Mouse (Mus musculus): ENCODE measurements at regions not wholly inside any gene's neighbourhood (a gene's known extent, or its start where the extent isn't known, plus 50 kb on each side); places are given as distances from the start of the nearest gene placed in this dataset.

DNA sequence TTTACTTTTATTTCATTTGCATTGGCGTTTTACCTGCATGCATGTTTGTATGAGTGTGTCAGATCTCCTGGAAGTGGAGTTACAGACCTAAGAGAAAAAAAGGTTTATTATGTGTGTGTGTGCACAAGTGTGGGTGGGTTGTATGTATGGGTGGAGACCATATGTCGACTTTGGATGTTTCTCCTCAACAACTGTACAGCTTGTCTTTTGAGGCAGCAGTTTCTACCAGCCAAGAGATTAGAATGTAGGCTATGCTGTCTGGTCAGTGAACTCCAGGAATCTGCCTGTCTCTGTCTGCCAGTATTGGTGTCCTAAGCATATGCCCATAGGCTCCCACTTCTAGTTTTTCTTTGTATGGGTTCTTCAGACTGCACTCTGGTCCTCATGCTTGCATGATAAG, 192.3 kb upstream of the Slc30a5 start:
- DNase-seq (ENCODE audit: inconsistent ontology term), result peak; percentile 63

DNA sequence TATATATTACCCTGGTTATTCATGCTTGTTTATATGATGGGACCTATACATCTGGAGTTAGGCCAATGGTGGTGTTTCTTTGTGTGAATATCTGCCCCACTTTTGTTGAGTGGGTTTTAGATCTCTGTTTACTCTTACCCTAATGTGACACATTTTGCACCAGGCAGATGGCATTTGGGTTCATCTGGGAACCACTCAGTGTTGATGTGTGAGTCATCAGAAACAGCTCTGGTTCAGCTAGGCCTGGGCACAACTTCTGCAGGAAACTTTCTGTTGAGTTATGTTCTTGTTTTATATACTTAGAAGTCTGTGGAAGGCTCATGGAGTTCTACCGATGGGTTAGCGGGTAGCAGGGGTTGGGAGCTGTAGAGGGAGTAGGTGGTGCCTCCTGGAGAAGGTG, 191.7 kb upstream of the Slc30a5 start:
- DNase-seq (ENCODE audit: inconsistent ontology term), result peak; percentile 59

DNA sequence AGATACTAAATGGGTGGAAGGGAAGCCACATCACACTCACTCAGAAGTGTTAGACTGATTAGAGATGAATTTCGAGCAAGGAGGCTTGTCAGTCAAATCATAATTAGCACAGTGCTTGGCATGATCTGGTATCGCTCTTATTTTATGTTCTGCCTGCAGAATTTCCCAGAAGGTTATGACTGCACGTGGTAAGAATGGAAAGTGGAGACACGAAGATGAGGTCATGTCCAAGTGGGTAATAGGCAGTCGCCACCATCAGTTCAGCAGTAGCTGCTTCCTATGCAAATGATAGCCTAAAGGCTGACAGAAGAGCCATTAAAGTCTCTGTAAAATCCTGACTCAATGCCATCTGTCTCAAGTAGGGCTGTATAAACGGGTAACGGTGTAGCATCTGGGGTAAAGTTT, 186.0 kb upstream of the Slc30a5 start:
- no peak for DNase-seq (ENCODE audit: inconsistent ontology term)

DNA sequence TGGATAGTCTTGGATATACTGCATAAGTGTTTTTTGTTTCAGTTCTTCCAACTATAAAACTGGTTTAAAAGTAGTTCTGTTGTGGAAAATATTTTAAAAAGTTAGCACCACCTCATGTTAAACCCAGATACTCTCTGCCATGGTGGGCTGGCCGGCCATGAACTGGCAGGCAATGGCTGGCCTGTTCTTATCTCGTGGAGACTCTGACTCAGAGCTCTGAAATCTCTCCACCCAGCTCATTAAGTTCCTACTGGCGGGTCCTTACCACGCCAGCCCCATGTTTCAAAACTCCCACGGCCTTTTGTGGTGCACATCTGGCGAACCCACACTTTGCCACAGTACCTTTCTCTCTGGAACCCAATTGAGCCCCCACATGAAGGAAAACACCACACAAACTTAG, 183.8 kb upstream of the Slc30a5 start:
- no peak for DNase-seq (ENCODE audit: inconsistent ontology term)

DNA sequence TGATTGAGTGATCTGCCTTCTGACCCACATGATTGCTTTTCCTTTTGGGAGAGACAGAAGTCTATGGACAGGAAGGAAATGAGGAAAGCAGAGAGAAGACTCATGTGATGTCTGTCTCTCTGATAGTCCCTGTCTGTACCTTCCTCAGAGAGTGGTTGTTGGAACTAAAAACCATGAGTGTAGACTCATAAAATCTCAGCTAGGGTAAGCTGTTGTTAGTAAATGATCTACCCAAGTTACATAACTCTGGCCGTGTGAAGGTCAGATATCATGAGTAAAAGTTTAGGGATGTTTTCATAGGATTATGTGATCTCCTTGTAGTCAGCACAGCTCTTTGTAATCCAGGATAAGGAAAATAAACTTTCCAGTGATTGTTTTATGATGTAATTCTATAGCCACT, 183.0 kb upstream of the Slc30a5 start:
- DNase-seq (ENCODE audit: inconsistent ontology term), result no peak

DNA sequence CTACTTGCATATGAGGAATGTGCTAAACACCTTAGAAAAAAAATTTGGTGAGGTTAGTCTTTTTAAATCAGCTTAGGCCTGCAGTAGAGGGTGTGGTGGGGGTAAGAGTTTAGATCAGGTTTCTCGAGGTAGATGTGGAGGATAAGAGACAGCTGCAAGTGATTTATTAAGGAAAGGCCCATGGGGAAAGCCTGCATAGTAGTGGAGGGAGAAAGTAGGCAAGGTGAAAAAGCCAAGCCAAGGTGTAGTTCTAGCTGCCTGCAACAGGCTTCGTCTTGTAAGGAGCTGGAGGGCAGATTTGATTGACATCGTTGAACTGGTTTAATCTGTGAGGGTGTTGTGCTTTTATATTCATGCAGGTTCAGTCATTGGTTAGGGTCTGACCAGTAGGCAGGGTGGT, 182.2 kb upstream of the Slc30a5 start:
- DNase-seq (ENCODE audit: inconsistent ontology term), result no peak

DNA sequence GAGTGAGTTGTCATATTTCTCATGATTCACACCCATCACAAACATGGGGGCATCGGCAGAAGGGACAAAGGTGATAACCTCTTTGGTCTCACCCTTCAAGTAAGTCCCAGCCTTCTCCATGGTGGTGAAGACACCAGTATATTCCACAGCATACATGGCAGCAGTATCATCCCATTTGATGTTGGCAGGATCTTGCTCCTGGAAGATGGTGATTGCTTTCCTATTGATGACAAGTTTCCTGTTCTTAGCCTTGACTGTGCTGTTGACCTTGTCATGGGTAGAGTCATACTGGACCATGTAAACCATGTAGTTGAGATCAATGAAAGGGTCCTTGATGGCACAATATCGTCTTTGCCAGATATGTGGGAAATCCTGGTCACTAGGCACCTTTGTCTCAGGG, 180.4 kb upstream of the Slc30a5 start:
- DNase-seq (ENCODE audit: inconsistent ontology term), result no peak

DNA sequence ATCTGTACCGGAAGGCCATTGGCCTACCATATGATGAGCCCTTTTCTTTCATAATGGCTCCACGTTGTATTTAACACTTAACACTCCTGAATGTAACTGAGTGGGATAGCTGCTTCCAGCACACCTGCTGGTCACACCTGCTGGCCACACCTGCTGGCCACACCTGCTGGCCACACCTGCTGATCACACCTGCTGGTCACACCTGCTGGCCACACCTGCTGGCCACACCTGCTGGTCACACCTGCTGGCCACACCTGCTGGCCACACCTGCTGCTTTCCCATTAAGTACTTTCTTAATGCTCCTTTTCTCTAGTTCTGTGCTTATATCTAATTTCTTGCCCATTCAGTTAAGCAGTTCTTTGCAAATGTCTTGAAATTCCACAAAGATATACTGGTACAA, 157.4 kb upstream of the Slc30a5 start:
- no peak for DNase-seq (ENCODE audit: inconsistent ontology term)

DNA sequence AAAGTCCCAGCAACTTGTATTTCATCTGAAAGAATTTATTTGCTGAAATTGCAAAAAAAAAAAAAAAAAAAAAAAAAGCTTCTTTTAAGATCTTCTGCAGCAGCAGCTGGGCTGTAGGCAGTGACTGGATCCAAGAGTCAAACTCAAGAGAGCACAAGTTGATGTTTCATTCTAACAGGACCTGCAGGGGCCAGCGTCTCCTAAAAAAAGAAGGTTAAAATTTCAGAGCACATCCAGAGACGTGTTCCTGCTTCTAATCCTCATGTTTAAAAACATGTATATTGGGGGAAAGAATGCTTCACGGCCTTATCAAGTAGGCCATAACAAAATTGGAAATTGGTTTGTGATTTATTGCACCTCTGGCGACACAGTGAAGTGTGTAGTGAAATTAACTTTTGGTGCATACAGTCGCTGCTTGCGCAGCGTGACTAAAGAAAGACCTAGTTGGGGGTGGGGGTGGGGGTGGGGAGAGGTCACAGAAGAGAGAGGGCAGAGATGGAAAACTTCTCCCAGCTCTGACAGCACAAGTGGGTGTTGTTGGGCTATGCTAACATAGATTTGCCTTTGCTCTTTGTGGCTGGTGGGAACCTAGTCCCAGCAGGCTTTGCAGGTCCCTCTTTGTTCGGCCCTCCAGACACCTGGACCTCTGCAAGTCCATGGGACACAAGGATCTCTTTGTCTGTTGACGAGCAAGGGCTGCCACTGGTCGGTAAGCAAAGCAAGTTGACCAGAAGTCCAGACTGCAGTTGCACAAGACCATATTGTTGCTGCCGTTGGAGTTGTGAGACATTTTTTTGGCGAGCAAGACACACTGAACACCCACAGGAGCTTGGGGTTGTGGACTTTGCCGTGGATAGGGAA, 155.7 kb upstream of the Slc30a5 start:
- DNase-seq (ENCODE audit: inconsistent ontology term), result peak; percentile 77

DNA sequence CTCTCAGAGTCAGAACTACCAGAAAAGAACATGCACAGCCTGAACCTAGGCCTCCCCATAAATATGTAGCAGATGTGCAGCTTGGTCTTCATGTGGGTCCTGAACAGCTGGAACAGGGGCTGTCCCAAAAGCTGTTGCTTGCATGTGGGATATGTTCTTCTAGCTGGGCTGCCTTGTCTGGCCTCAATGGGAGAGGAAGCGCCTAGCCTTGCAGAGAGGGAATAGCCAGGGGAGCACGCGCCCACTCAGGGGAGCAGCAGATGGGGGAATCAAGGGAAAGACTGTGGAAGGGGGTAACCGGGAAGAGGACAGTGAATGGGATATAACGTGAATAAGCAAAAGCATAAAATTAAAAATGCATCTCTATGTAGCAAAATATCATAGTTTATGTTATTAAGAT, 154.9 kb upstream of the Slc30a5 start:
- no peak for DNase-seq (ENCODE audit: inconsistent ontology term)

DNA sequence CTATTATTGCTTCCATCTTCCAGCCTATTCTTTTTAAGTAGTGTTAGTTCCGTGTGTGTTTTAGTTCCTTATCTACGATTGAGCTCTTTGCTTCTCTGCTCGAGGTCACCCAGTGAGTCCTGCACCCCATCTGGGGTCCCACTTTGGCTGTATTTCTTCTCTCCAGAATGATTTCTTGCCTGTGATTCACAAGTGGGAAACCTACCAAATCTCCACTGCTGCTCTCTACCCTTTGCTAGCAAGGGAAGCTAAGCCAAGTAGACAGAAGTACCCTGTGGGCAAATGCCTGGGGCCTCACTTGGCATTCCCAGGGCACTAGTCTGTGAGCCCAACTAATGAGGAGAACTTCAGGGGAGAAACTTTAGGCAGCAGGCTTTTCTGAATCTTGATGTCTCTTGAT, 142.5 kb upstream of the Slc30a5 start:
- peak; percentile 66 for DNase-seq (ENCODE audit: inconsistent ontology term)

DNA sequence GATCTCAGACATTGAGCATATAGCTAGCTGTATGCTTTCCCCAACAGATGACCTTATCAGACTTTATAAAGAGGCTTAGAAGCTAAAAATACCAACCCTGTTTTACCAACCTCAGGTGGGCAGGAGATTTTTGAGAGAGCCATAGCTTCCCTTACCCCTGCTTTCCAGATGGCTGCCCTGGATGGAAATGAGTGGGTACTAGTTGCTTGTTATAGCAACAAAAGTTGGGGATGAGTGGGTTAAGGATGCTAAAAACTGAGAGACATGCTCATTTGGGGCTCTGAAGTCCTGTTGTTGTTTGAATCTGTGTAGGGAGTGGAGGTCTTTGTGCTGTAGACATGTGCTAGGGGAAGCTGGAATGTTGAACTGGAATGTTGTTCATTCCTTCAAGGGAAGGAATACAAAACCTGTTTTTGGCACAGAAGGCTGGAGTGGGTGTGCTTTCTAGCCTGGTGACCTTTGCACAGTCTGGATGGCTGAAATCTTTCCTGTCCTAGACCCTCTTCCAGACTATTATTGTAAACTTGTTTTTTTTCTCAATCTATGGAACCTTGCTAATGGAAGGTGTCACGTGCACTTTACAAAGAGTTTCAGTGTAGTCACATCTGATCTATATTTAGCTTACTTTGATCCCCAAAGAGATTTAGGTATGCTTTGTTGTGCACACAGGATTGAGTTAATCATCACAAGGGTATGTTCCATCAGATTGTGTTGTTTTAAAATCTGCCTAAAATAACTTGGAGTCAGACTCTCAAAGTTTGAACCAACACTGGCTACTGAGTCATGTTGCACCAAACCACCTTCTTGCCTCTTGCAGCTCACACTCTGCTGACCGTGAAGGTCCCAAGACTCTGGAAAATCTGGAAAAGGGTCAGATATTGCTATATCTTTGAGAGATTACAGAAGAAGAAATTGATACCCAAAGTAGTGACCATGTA, 138.1 kb upstream of the Slc30a5 start:
- peak; percentile 70 for DNase-seq (ENCODE audit: inconsistent ontology term)

DNA sequence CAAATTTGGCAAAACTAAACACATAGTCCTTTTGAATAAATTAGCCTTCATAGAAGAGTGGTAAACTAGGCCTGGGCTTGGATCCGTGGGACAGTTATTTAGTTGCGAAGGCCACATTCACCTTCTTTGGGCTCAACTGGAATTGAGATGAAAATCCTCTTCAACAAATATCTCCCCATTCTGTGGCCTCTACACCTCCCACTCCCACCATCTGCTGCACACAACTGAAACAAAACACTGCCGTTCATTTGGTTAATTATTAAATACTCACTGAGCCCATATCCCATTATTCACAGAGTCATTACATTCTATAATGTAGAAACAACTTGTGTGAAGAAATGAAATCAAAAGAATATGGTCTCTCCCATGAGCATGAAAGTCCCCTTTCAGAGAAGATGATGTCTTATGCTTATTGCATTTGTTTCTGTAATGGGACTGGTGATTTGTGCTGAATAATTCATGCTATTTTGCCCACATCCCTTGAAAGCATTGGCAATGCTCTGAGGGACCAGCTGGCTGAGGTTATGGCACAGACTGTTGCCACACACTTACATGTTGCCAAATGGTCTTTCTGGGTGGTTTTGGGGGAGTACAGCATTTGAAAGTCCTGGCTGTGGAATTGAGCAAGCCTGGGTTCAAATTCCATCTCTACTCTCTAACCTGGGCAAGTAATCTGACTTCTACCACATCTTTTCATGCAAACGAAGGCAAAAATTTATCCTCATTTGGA, 129.7 kb upstream of the Slc30a5 start:
- DNase-seq (ENCODE audit: inconsistent ontology term), result peak; percentile 57

DNA sequence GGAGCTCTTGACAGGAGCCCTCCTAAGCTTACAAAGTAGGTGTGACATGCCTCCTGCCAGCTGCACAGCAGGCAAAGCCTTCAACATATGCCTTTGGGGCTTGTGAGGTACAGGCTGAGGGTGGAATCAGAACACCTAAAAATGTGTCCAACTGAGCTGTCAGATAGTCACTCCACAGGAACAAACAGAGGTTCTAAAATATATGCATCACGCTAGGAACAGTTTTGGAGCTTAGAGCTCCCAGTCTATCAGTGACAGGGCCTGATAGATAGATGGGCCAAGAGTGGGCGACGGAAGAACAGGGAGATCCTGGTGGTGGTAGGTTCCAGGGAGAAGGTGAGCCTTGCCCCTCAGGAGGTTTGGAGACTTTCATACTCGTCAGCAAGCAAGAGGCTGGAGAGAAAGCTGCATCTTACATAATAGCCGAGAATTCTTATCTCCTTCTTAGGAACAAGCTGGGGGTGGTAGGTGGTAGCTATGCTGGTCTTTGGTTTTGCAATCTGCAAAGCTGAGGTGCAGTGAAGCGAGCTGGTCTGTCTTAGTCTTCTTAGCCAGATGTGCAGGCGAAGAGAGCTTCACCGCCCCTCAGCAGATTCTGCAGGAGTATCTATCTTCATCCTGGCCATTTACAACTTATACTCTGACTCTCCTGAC, 121.5 kb upstream of the Slc30a5 start:
- DNase-seq (ENCODE audit: inconsistent ontology term), result no peak

DNA sequence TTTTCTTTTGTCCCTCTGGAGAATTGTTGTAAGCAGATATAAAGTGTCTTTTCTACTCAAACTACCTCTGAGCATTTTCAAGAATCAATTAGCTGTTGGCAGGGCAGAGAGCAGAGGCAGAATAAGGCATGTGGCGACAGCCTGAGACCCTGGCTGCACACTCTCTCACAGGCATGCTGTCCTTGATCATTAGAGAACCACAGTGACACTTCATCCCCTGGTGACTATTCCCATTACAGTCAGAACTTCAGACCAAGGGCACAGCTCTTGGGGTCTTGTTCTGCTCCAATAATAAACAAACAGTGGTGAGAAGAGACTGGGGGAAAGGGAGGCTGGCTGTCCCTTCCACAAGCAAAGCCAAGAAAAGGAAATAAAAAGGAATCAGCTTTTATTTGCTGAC, 120.9 kb upstream of the Slc30a5 start:
- DNase-seq (ENCODE audit: inconsistent ontology term), result peak; percentile 42

DNA sequence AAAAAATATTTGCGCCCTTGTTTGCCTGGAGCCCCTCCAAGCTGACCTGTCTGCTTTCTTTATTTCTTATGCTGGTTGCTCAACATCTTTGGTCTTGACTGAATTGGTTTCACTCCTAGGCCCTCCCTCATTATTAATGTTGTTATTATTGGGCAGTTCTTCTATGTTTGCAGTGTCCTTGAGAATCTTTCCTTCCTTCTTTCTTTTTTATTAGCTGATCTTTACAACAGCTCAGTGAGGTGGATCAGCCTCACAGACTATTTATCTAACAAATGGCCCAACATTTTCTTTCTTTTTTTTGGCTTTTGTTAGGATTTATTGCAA, 117.9 kb upstream of the Slc30a5 start:
- DNase-seq (ENCODE audit: inconsistent ontology term), result no peak

DNA sequence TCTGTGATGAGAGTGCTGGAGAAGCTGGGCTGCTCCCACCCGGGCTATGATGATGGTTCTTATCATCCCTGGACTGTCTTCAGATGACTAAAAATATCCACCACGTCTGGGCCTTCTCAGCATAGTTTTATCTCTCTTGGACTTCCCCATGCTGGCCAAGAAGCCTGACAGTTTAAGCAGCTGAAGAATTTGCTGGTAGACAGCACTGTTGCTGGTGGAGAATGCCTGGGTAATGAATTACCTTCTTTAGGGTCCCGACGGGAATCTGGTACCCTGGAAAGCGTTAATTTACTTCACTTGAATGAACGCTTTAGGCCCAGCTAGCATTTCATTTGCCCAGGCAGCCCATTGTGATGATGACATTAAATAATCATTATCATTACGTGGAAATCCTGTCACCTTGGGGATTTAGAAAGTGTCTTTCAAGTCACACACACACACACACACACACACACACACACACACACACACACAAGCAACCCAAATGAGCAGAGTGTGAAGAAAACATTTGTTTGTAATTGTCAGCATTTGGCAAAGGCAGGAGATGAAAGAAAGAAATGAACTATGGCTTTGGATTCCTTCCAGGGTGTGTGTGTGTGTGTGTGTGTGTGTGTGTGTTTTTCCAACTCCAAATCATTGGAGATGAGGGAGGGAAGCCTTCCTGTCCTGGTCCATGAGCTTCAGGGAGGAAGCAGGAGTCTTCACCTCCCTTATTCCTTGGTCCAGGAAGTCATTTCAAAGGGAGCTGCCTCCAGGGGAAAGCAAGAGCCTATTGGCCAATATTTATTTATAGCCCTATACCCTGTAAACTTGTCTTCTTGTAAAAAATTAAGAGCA, 117.3 kb upstream of the Slc30a5 start:
- no peak for DNase-seq (ENCODE audit: inconsistent ontology term)

DNA sequence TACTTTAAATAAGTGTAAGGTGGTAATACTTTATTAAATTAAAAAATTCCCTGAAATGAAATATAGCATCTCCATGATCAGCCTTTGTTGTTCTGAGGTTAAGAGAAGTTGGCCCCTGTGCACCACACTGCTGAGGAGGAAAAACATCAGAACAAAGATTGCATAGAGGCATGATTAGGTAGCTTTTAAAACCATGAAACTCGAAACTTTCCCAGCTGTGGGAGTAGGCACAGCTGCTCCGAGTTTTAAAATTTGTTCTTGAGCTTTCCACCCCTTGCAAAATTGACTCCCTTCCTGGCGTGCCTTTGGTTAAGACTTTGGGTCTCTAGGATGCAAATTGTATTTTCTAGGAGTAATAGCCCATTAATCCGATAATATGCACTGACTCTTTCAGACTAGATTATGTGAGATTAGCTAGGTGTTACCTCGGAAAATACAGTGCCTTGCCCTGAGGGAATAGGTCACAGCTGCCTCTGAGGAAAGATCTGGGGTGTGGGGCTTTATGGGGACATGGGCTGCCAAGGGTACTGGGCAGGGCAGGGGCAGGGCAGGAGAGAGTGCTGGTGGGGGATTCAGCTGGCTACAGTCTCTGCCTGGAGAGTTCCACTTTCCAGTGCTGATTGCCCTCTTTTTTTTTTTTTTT, 110.1 kb upstream of the Slc30a5 start:
- DNase-seq (ENCODE audit: inconsistent ontology term), result no peak

DNA sequence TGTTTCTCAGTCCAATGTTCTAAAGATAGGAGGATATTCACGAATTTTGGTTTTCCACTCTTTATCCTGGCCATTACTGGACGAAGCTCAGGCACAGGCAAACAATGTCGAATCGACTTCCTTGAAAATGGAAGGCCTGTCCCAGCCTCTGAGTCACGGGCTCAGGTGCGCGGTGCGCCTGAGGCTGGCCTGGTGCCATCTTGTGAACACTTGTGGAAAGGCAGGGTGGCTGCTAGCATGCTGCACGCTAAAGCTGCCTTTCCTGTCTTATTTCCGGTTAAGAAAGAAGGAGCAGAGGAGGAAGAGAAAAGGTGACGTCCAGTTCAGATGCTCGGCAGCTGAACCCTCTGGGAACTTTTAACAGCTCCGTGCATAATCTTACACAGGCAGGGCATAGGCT, 107.6 kb upstream of the Slc30a5 start:
- no peak for DNase-seq (ENCODE audit: inconsistent ontology term)

DNA sequence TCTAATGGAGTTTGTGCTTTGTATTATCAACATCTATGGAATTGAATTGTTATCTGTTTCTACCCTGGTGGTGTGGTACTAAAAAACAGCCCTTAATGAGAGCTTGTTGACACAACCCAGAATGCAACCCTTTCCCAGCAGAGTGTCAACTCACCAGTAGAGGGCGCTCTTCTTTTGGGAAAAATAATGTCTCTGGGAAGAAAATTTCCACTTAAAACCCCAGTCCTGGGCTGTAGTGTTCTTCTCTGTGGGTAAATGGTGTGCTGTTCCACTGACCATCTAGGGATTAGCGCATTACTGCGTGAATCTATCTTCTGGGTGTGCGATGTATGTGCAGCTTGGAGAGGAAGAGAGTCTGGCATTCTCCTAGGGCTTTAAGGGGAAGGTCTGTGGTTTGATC, 106.5 kb upstream of the Slc30a5 start:
- DNase-seq (ENCODE audit: inconsistent ontology term), result peak; percentile 59
